Mouse (Mus musculus): ENCODE results near the gene Amh. TPM values are rescaled to one million over a fixed set of nuclear protein-coding genes. Genes with fewer than 3 reads are reported as not detected.
A peak's percentile ranks its signal among the peaks of the same experiment; 100 is the strongest.

Amh gene
- polyA plus RNA-seq, 1 experiment = 0.62 TPM

DNA sequence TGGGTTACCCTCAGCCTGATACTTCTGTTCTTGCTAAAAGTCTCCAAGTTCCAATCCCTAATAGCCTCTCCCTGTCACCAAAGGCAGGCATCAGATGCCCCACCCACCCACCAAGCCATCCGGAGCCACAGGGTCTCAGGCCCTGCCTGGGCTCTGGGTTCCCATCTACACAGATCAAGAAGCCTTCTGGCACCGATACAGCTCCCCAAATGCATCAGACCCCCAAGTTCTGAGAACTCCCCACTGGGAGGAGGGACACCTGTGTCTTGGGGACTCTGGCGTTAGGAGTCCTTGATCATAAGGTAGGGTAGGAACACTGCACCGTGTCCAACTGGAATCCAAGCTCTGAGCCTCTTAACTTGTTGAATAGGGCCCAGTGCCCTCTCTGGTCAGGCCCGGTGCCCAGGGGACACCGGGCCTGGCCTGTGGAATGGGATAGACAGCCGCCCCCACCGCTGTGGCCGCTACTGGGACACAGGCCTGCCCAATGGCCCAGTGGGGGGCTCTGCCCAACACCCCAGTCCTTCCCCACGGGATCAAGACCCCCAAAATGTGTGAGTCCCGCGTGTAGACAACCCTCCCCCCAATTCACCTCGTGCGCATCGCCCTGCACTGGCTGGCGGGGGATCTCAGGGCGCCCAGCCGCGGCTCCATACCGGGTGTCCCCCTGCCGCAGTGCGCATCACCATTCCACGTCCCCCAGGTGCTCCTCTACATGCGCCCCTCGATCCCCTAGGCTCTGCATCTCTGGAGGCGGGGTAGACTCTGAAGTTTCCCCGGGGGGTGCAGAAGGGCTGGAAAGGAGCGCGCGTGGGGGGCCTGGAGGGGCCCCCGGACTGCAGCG is 38.3 kb downstream of the Amh start:
- Histone ChIP-seq H3K4me1 (ENCODE audit: control insufficient read depth, insufficient read depth, low read length) (no peaks in the 10 kb centered on the region), H3K4me3 (replicated peaks; ENCODE audit: extremely low read depth, low read depth, low read length) (no peak overlapping the region)
- WGBS = 10% methylated on average over 32 of the region's 32 CpGs
- DNase-seq = no peak
- no peak for TF ChIP-seq CTCF (IDR thresholded peaks at IDR 0.05; ENCODE audit: insufficient read depth, low read length)
- TF ChIP-seq POLR2A (IDR thresholded peaks at IDR 0.05; ENCODE audit: borderline replicate concordance, extremely low read depth, low read depth, low read length) = no peak

DNA sequence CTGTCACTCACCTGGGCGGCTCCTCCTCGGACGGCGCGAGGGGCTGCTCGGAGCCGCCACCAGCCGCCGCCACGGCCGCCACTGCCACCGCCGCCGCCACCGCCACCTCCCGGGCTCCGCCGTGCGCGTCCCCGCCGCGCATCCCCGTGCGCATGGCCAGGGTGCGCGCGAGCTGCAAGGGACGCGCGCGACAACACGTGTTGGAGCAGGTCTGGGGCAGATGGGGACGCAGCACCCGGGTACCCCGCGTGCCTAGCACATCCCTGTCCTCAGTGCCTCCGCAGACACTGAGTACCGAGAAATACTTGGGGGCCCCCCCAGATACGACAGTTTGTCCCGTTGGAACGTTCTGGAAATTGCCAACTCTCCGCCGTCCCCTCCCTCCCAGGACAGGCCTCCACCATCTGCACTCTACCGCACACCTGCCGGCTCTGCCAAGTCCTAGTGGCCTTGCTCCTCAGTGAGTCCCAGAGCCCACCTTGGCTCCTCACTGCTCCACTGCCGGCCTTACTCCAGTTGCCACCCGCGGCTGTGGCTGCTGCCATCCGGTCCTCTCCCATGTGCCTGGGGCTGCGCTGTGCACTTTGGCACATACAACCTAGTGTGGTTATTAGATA is 39.0 kb downstream of the Amh start, which contains the start of gene Lingo3:
TSS of gene Lingo3 (minus strand) at position 109 of the 617 bp plus-strand sequence.
- Histone ChIP-seq H3K4me1 (ENCODE audit: control insufficient read depth, insufficient read depth, low read length) (no peaks in the 10 kb centered on the region), H3K4me3 (replicated peaks; ENCODE audit: extremely low read depth, low read depth, low read length) (no peak within 1 kb of the TSS)
- TF ChIP-seq POLR2A (IDR thresholded peaks at IDR 0.05; ENCODE audit: borderline replicate concordance, extremely low read depth, low read depth, low read length) (no peak), CTCF (IDR thresholded peaks at IDR 0.05; ENCODE audit: insufficient read depth, low read length) (no peak)
- WGBS = 5% methylated on average over 46 of the region's 51 CpGs
- no peak for DNase-seq

GRCm38 (mm10) chr10:80845055-80845693 is 40.1 kb downstream of the Amh start:
- DNase-seq = no peak

DNA sequence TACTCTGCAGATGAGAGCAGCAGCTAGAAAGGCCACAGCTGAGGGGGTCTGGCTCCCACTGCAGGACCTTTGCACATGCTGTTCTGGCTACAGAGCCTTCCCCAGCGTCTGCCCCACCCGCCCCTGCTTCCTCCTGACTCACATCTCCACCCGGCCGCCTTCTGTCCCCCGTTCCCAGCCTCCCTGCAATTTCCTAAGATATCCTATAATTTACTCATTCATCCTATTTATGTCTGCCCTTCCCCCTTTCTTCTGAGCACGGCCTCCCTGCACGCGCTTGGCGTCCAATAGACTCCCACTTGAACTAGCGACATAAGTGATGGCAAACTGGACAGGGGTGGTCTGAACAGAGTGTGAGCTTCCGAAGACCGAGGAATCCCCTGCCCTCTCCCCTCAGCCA is 40.7 kb downstream of the Amh start:
- H3K4me3 ChIP-seq (replicated peaks; ENCODE audit: extremely low read depth, low read depth, low read length) = no peak overlapping the region
- H3K4me1 ChIP-seq (ENCODE audit: control insufficient read depth, insufficient read depth, low read length) = no peaks in the 10 kb centered on the region
- 58% methylated on average over 11 of the region's 12 CpGs for WGBS
- TF ChIP-seq POLR2A (IDR thresholded peaks at IDR 0.05; ENCODE audit: borderline replicate concordance, extremely low read depth, low read depth, low read length) (no peak), CTCF (IDR thresholded peaks at IDR 0.05; ENCODE audit: insufficient read depth, low read length) (no peak)
- no peak for DNase-seq

More at GRCm38 (mm10) chr10:80845055-80845693, 40.1 kb downstream of the Amh start:
- no peak for TF ChIP-seq CTCF (IDR thresholded peaks at IDR 0.05; ENCODE audit: insufficient read depth, low read length)
- no peak for TF ChIP-seq POLR2A (IDR thresholded peaks at IDR 0.05; ENCODE audit: borderline replicate concordance, extremely low read depth, low read depth, low read length)
- 56% methylated on average over 8 of the region's 8 CpGs for WGBS
- Histone ChIP-seq H3K4me1 (ENCODE audit: control insufficient read depth, insufficient read depth, low read length) (no peaks in the 10 kb centered on the region), H3K4me3 (replicated peaks; ENCODE audit: extremely low read depth, low read depth, low read length) (no peak overlapping the region)

DNA sequence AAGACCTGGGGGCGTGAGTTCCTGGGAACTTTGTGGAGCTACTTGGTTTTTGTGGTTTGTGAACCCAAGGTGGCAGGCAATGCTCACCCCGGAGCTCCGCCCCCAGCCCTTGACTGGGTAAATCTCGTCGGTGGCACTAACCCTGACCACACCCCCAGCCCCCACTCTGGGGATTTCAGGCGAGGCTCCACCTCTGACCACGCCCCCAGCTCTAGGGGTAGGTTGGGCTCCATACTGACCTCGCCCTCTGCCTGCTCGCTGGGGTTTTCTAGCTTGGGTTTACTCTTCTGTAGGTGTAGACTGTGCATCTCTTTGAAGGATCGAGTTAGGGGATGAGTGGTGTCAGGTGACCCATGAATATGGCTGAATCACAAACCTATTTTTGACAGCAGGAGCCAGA is 43.5 kb downstream of the Amh start:
- DNase-seq = peak; percentile 49
- Histone ChIP-seq H3K4me1 (ENCODE audit: control insufficient read depth, insufficient read depth, low read length) (no peaks in the 10 kb centered on the region), H3K4me3 (replicated peaks; ENCODE audit: extremely low read depth, low read depth, low read length) (no peak overlapping the region)
- no peak for TF ChIP-seq CTCF (IDR thresholded peaks at IDR 0.05; ENCODE audit: insufficient read depth, low read length)
- TF ChIP-seq POLR2A (IDR thresholded peaks at IDR 0.05; ENCODE audit: borderline replicate concordance, extremely low read depth, low read depth, low read length) = no peak
- 9% methylated on average over 10 of the region's 10 CpGs for WGBS

DNA sequence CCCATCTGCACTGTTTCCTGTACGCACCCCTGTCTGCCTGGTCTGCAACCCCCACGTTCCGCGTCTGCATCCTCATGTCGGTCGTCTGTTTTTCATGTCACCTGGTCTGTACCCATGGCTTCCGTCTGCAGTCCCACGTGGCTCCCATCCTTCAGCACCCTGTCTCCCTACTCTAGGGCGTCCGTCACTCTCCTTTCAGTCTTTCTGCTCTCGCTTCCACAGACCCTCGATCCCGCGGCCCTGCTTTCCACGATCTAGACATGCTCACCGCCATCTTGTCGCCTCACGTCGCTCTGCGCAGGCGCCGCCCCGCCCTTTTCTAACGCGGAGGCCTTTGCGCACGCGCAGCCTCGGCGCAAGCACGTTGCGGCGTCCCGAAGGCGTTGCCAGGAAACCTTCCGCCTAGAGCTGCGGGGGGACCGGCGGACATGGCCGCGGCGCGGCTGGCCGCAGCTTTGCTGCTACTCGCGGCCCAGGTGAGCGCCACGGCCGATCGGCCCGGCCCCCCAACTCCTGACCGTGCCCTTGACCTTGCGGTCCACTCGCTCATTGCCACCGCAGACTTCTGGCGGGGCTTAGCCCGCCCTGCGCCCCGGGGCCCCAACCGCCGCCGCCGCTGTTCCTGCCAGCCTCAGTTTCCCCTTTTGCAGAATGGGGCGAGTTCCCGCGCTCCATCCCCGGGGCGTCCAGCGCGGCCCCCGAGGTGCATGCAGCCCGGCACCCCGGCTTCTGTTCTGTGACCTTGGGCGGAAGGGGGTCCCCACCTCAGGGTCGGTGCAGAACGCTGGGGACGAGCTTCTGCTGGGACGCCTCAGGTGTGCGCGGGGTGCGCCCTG is 50.1 kb downstream of the Amh start, which contains the start of the genes Lsm7 and Sppl2b:
TSS of gene Lsm7 (minus strand) at position 297 of the 836 bp plus-strand sequence.
TSS of gene Sppl2b (plus strand) at position 363 of the 836 bp plus-strand sequence.
- DNase-seq = peak; percentile 98
- Histone ChIP-seq H3K4me3 (replicated peaks; ENCODE audit: extremely low read depth, low read depth, low read length) (peak within 1 kb of the TSS; percentile 86), H3K4me1 (ENCODE audit: control insufficient read depth, insufficient read depth, low read length) (peaks cover 5% of the 10 kb centered on the region)
- under 1% methylated on average over 81 of the region's 81 CpGs for WGBS
- no peak for TF ChIP-seq CTCF (IDR thresholded peaks at IDR 0.05; ENCODE audit: insufficient read depth, low read length)
- peak; percentile 81 for TF ChIP-seq POLR2A (IDR thresholded peaks at IDR 0.05; ENCODE audit: borderline replicate concordance, extremely low read depth, low read depth, low read length)

GRCm38 (mm10) chr10:80855749-80856073 is 50.7 kb downstream of the Amh start:
- TF ChIP-seq CTCF (IDR thresholded peaks at IDR 0.05; ENCODE audit: insufficient read depth, low read length) = no peak
- no peak for TF ChIP-seq POLR2A (IDR thresholded peaks at IDR 0.05; ENCODE audit: borderline replicate concordance, extremely low read depth, low read depth, low read length)
- peak overlapping the region; percentile 86 for H3K4me3 ChIP-seq (replicated peaks; ENCODE audit: extremely low read depth, low read depth, low read length)
- no peak for DNase-seq
- 14% methylated on average over 11 of the region's 11 CpGs for WGBS
- peaks cover 5% of the 10 kb centered on the region for H3K4me1 ChIP-seq (ENCODE audit: control insufficient read depth, insufficient read depth, low read length)

- WGBS = 40% methylated on average over 3 of the region's 3 CpGs
- no peak for DNase-seq
- Histone ChIP-seq H3K4me3 (replicated peaks; ENCODE audit: extremely low read depth, low read depth, low read length) (no peak overlapping the region), H3K4me1 (ENCODE audit: control insufficient read depth, insufficient read depth, low read length) (peaks cover 5% of the 10 kb centered on the region)
- TF ChIP-seq POLR2A (IDR thresholded peaks at IDR 0.05; ENCODE audit: borderline replicate concordance, extremely low read depth, low read depth, low read length) = no peak
- no peak for TF ChIP-seq CTCF (IDR thresholded peaks at IDR 0.05; ENCODE audit: insufficient read depth, low read length)
Observed at GRCm38 (mm10) chr10:80856267-80856666, 51.2 kb downstream of the Amh start.

DNA sequence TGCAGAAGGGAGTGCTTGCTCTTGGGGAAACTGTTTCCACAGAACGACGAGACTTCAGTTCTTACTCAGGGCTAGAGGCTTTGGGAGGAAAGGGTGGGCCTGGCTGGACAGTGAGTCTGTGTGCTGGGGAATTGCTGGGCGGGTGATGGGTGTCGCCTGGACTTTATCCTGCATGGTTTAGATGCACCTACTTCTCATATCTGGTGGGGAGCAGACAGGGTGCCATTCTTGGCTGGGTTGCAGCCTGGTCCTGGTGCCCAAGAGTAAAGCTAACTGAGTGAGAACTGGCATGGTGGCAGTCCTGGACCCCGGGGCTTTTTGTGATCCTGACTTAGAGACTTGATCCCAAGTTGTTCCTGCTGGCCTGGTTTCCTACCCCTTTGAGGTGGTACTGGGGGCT is 51.9 kb downstream of the Amh start:
- no peak for TF ChIP-seq POLR2A (IDR thresholded peaks at IDR 0.05; ENCODE audit: borderline replicate concordance, extremely low read depth, low read depth, low read length)
- no peak for TF ChIP-seq CTCF (IDR thresholded peaks at IDR 0.05; ENCODE audit: insufficient read depth, low read length)
- 75% methylated on average over 5 of the region's 5 CpGs for WGBS
- peaks cover 5% of the 10 kb centered on the region for H3K4me1 ChIP-seq (ENCODE audit: control insufficient read depth, insufficient read depth, low read length)
- no peak for DNase-seq
- no peak overlapping the region for H3K4me3 ChIP-seq (replicated peaks; ENCODE audit: extremely low read depth, low read depth, low read length)

Other genes starting within 250 kb of the Amh start
- 61.8 and 62.7 TPM in 2 replicates for gene Rexo1, start 243.7 kb upstream of the Amh start, polyA plus RNA-seq (2012; rRNA removed)
- 24.8 and 31.5 TPM in 2 replicates for gene Klf16, start 227.9 kb upstream of the Amh start, polyA plus RNA-seq (2012; rRNA removed)
- 191 and 262 TPM in 2 replicates for gene Abhd17a, start 214.9 kb upstream of the Amh start, polyA plus RNA-seq (2012; rRNA removed)
- gene Scamp4, start 202.4 kb upstream of the Amh start, polyA plus RNA-seq (2012; rRNA removed) = 91.4 and 110 TPM in 2 replicates
- gene Adat3, start 202.4 kb upstream of the Amh start, polyA plus RNA-seq (2012; rRNA removed) = 10.0 and 14.1 TPM in 2 replicates
- 1.6 and 2.2 TPM in 2 replicates for gene Gm49322, start 199.2 kb upstream of the Amh start, polyA plus RNA-seq (2012; rRNA removed)
- 246 and 276 TPM in 2 replicates for gene Csnk1g2, start 182.4 kb upstream of the Amh start, polyA plus RNA-seq (2012; rRNA removed)
- gene Btbd2, start 148.2 kb upstream of the Amh start, polyA plus RNA-seq (2012; rRNA removed) = 87.0 and 91.3 TPM in 2 replicates
- gene Mknk2, start 127.1 kb upstream of the Amh start, polyA plus RNA-seq (2012; rRNA removed) = 267 and 338 TPM in 2 replicates
- 51.5 and 52.4 TPM in 2 replicates for gene Mob3a, start 103.3 kb upstream of the Amh start, polyA plus RNA-seq (2012; rRNA removed)
- gene Izumo4, start 103.1 kb upstream of the Amh start, polyA plus RNA-seq (2012; rRNA removed) = 61.9 and 70.8 TPM in 2 replicates
- 111 and 136 TPM in 2 replicates for gene Ap3d1, start 63.0 kb upstream of the Amh start, polyA plus RNA-seq (2012; rRNA removed)
- 29.9 and 43.0 TPM in 2 replicates for gene Dot1l, start 50.0 kb upstream of the Amh start, polyA plus RNA-seq (2012; rRNA removed)
- 35.7 and 38.7 TPM in 2 replicates for gene Sf3a2, start 7.0 kb upstream of the Amh start, polyA plus RNA-seq (2012; rRNA removed)
- 51.2 and 58.8 TPM in 2 replicates for gene Plekhj1, start 6.6 kb upstream of the Amh start, polyA plus RNA-seq (2012; rRNA removed)
- 7.7 TPM in 1 of 2 replicates, not detected in the other for gene Jsrp1, start 8.3 kb downstream of the Amh start, polyA plus RNA-seq (2012; rRNA removed)
- gene Oaz1, start 21.4 kb downstream of the Amh start, polyA plus RNA-seq (2012; rRNA removed) = 804 and 834 TPM in 2 replicates
- gene Lingo3, start 38.8 kb downstream of the Amh start, polyA plus RNA-seq (2012; rRNA removed) = 0.10 and 0.31 TPM in 2 replicates
- gene Lsm7, start 50.0 kb downstream of the Amh start, polyA plus RNA-seq (2012; rRNA removed) = 78.5 and 79.1 TPM in 2 replicates
- 91.7 and 93.9 TPM in 2 replicates for gene Sppl2b, start 50.0 kb downstream of the Amh start, polyA plus RNA-seq (2012; rRNA removed)
- gene Tmprss9, start 66.6 kb downstream of the Amh start, polyA plus RNA-seq (2012; rRNA removed) = 0.06 and 0.07 TPM in 2 replicates
- gene Timm13, start 95.7 kb downstream of the Amh start, polyA plus RNA-seq (2012; rRNA removed) = 157 and 196 TPM in 2 replicates
- gene Lmnb2, start 113.0 kb downstream of the Amh start, polyA plus RNA-seq (2012; rRNA removed) = 9.4 and 11.3 TPM in 2 replicates
- 103 and 120 TPM in 2 replicates for gene Gadd45b, start 124.8 kb downstream of the Amh start, polyA plus RNA-seq (2012; rRNA removed)
- gene Gng7, start 209.7 kb downstream of the Amh start, polyA plus RNA-seq (2012; rRNA removed) = 2.6 and 3.0 TPM in 2 replicates
- gene Diras1, start 220.4 kb downstream of the Amh start, polyA plus RNA-seq (2012; rRNA removed) = 0.03 TPM in 1 of 2 replicates, not detected in the other
- gene Slc39a3, start 232.2 kb downstream of the Amh start, polyA plus RNA-seq (2012; rRNA removed) = 44.2 and 46.9 TPM in 2 replicates